Mouse (Mus musculus) midbrain, embryonic 14.5 days (tissue): ENCODE results near the gene Otulin. TPM values are rescaled to one million over a fixed set of nuclear protein-coding genes. Genes with fewer than 3 reads are reported as not detected.
A peak's percentile ranks its signal among the peaks of the same experiment; 100 is the strongest.

ENCODE experiments used
- ATAC-seq: fragments of 200-750 bp; cut with Nextera tagmentation; 2 replicates; pipeline ENCODE4 v1.8.0; 2017; ENCODE audit warnings: moderate number of reproducible peaks, moderate library complexity; ENCODE audit not compliant: low FRiP score, low TSS enrichment
- DNase-seq: peaks from one replicate; pipeline ENCODE4 v3.0.0-alpha.2; 2015
- H3K27ac ChIP-seq: fragments of 300-500 bp; sonication (generic); replicated peaks from 2 replicates; pipeline ENCODE4 v1.5.1; 2014; ENCODE audit warnings: mild to moderate bottlenecking, low read depth, low read length, moderate library complexity
- H3K27me3 ChIP-seq: fragments of 300-500 bp; sonication (generic); 2 replicates; pipeline ENCODE4 v1.6.1; 2014; ENCODE audit warnings: low read length, control low read depth, mixed read lengths; ENCODE audit not compliant: control insufficient read depth, insufficient read depth
- H3K36me3 ChIP-seq: fragments of 300-500 bp; sonication (generic); 2 replicates; pipeline ENCODE4 v1.6.1; 2014; ENCODE audit warnings: low read length, control low read depth; ENCODE audit not compliant: control insufficient read depth, insufficient read depth
- H3K4me1 ChIP-seq: fragments of 300-500 bp; sonication (generic); 2 replicates; pipeline ENCODE4 v1.6.1; 2014; ENCODE audit warnings: mild to moderate bottlenecking, antibody characterized with exemption, low read length, control low read depth; ENCODE audit not compliant: control insufficient read depth, insufficient read depth
- H3K4me2 ChIP-seq: fragments of 300-500 bp; sonication (generic); 2 replicates; pipeline ENCODE4 v1.6.1; 2014; ENCODE audit warnings: mild to moderate bottlenecking, low read length, moderate library complexity
- H3K4me3 ChIP-seq: fragments of 300-500 bp; sonication (generic); replicated peaks from 2 replicates; pipeline ENCODE4 v1.5.1; 2014; ENCODE audit warnings: low read depth, low read length
- H3K9ac ChIP-seq: fragments of 300-500 bp; sonication (generic); replicated peaks from 2 replicates; pipeline ENCODE4 v1.6.1; 2014; ENCODE audit warnings: mild to moderate bottlenecking, low read length, moderate library complexity
- H3K9me3 ChIP-seq: fragments of 300-500 bp; sonication (generic); 2 replicates; pipeline ENCODE4 v1.6.1; 2016; ENCODE audit warnings: low read length, control low read depth, mixed read lengths; ENCODE audit not compliant: control insufficient read depth
- WGBS: fragments of 180-500 bp; shearing (Covaris S2); extraction: QIAGEN DNeasy Blood & Tissue Kit; methylation state at CpG from one replicate; pipeline ENCODE4 v1.1.7; 2014; 5-methylcytosine and 5-hydroxymethylcytosine counted together
- polyA plus RNA-seq: library from polyadenylated mRNA; unstranded; fragments of >200 nt; fragmentation: Nextera tagmentation; extraction: Ambion mirVana; gene quantifications from 2 replicates; pipeline ENCODE4 v1.2.1, GENCODE M21; 2014

Gene Otulin
- polyA plus RNA-seq, 1 experiment from 2014 or later: 29.7 TPM

- Histone ChIP-seq H3K9me3 (no peaks in the 10 kb centered on the region), H3K4me2 (no peak overlapping the region), H3K4me1 (peaks cover 12% of the 10 kb centered on the region), H3K27ac (no peak overlapping the region), H3K9ac (no peak overlapping the region), H3K36me3 (no peaks in the 10 kb centered on the region), H3K27me3 (no peaks in the 10 kb centered on the region), H3K4me3 (no peak overlapping the region)
- 91% methylated on average over 10 of the region's 10 CpGs for WGBS
- ATAC-seq (no peak), DNase-seq (no peak)
Observed at GRCm38 (mm10) chr15:27671612-27672245, 41.2 kb upstream of the Otulin start.

DNA sequence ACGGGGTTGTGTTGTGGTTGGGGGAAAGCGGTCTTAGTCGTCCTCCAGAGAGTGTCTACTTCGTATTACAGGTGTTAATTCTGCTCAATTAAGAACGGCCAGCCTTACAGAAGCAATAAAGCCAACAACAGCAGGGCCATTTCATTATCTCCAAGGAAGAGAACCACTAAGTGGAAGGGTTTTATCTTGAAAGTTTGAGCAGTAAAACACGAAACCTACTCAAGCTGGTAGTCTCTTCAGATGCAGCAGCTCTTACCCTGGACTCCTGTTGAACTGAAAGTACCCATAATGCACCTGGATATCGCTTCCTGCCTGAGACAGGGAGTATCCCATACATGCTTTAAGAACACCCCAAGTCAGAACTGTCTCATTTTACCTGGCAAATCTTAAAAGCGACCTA is 40.2 kb upstream of the Otulin start:
- no peak for DNase-seq
- no peaks in the 10 kb centered on the region for H3K27me3 ChIP-seq
- H3K36me3 ChIP-seq: no peaks in the 10 kb centered on the region
- no peak overlapping the region for H3K4me3 ChIP-seq
- no peak overlapping the region for H3K27ac ChIP-seq
- no peak overlapping the region for H3K9ac ChIP-seq
- H3K4me2 ChIP-seq: no peak overlapping the region
- ATAC-seq: no peak
- WGBS: 91% methylated on average over 8 of the region's 8 CpGs
- no peaks in the 10 kb centered on the region for H3K9me3 ChIP-seq
- peaks cover 7% of the 10 kb centered on the region; the same call in 1 of the 2 replicates for H3K4me1 ChIP-seq

- Histone ChIP-seq H3K4me2 (no peak overlapping the region), H3K27me3 (no peaks in the 10 kb centered on the region), H3K9ac (no peak overlapping the region), H3K4me1 (peaks cover 14% of the 10 kb centered on the region; the same call in 1 of the 2 replicates), H3K9me3 (no peaks in the 10 kb centered on the region), H3K27ac (no peak overlapping the region), H3K4me3 (no peak overlapping the region), H3K36me3 (no peaks in the 10 kb centered on the region)
- WGBS: 91% methylated on average over 12 of the region's 12 CpGs
- ATAC-seq (no peak), DNase-seq (no peak)
Observed at GRCm38 (mm10) chr15:27669931-27670411, 39.5 kb upstream of the Otulin start.

DNA sequence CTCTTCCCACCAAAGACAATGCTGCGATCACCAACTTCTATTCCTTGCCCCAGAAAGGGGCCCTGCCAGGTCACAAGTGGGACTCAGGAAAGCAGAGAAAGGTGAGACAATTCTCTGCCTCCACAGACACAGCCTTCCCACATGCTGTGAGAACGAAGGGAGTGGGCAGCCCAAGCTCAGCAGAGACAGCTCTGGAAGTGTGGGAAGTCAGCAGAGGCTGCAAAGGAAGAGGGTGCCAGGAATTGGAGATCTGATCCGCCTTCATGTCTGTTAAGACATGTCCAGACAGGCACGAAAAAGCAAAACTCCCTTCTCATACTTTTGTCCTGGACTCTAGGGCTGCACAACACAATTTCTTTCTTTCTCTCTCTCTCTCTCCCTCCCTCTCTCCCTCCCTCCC is 38.8 kb upstream of the Otulin start:
- H3K27ac ChIP-seq: no peak overlapping the region
- ATAC-seq (no peak), DNase-seq (no peak)

GRCm38 (mm10) chr15:27668557-27668956 is 38.1 kb upstream of the Otulin start:
- Histone ChIP-seq H3K36me3 (no peaks in the 10 kb centered on the region), H3K4me3 (no peak overlapping the region), H3K4me1 (peaks cover 14% of the 10 kb centered on the region; the same call in 1 of the 2 replicates), H3K27me3 (no peaks in the 10 kb centered on the region), H3K4me2 (no peak overlapping the region), H3K9ac (no peak overlapping the region), H3K9me3 (no peaks in the 10 kb centered on the region), H3K27ac (no peak overlapping the region)
- no peak for DNase-seq
- ATAC-seq: no peak
- WGBS: 94% methylated on average over 7 of the region's 7 CpGs

More for the DNA sequence above, 38.8 kb upstream of the Otulin start:
- Histone ChIP-seq H3K36me3 (no peaks in the 10 kb centered on the region), H3K4me1 (peaks cover 14% of the 10 kb centered on the region; the same call in 1 of the 2 replicates), H3K9me3 (no peaks in the 10 kb centered on the region), H3K4me3 (no peak overlapping the region), H3K27me3 (no peaks in the 10 kb centered on the region), H3K9ac (no peak overlapping the region), H3K4me2 (no peak overlapping the region)
- 76% methylated on average over 4 of the region's 4 CpGs for WGBS

DNA sequence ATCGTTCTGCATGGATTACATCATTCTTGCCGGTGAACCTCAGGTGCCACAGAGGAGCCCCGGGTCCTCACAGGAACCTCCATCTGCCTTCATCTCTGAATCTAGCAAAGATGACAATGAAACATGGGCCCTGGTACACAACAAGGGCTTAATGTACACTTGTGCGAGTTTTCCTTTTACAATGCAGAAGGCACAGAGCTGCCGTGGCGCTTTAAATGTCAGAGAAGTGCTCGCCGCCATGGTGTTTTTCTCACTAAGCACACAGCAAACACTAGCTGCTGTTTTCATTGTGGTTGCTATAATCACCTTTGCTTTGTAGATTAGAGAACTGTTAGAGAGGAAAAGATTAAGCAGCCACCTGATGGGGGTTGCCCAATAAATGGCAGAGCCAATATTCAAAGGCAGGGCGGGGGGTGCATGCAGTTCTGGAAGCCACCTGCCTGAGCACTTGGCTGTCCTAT is 37.5 kb upstream of the Otulin start:
- Histone ChIP-seq H3K27me3 (no peaks in the 10 kb centered on the region), H3K27ac (no peak overlapping the region), H3K4me2 (no peak overlapping the region), H3K9ac (no peak overlapping the region), H3K9me3 (no peaks in the 10 kb centered on the region), H3K4me1 (peaks cover 14% of the 10 kb centered on the region; the same call in 1 of the 2 replicates), H3K4me3 (no peak overlapping the region), H3K36me3 (no peaks in the 10 kb centered on the region)
- no peak for DNase-seq
- ATAC-seq: no peak
- WGBS: 81% methylated on average over 9 of the region's 9 CpGs

GRCm38 (mm10) chr15:27666911-27667539 is 36.5 kb upstream of the Otulin start:
- Histone ChIP-seq H3K9ac (no peak overlapping the region), H3K27ac (no peak overlapping the region), H3K4me3 (no peak overlapping the region), H3K4me2 (no peak overlapping the region), H3K27me3 (no peaks in the 10 kb centered on the region), H3K36me3 (no peaks in the 10 kb centered on the region), H3K9me3 (no peaks in the 10 kb centered on the region), H3K4me1 (peaks cover 7% of the 10 kb centered on the region; the same call in 1 of the 2 replicates)
- WGBS: 70% methylated on average over 9 of the region's 9 CpGs
- no peak for ATAC-seq
- no peak for DNase-seq

GRCm38 (mm10) chr15:27665392-27665911 is 35.0 kb upstream of the Otulin start:
- ATAC-seq (peak; percentile 55), DNase-seq (peak; percentile 64)
- H3K4me1 ChIP-seq: peaks cover 7% of the 10 kb centered on the region; the same call in 1 of the 2 replicates
- no peaks in the 10 kb centered on the region for H3K9me3 ChIP-seq
- 0 out of 2 replicates have a peak overlapping the region, but pooled peaks have one; percentile 13 for H3K27ac ChIP-seq
- H3K27me3 ChIP-seq: no peaks in the 10 kb centered on the region
- H3K4me2 ChIP-seq: peak overlapping the region; percentile 42
- peak overlapping the region; percentile 10; the same call in 1 of the 2 replicates for H3K9ac ChIP-seq
- no peaks in the 10 kb centered on the region for H3K36me3 ChIP-seq
- 51% methylated on average over 21 of the region's 21 CpGs for WGBS
- peak overlapping the region; percentile 15; the same call in 1 of the 2 replicates for H3K4me3 ChIP-seq
